Mouse (Mus musculus): ENCODE results near the gene Mrps35.
A peak's percentile ranks its signal among the peaks of the same experiment; 100 is the strongest.

The Mrps35 gene

GRCm38 (mm10) chr6:147088517-147088916 is 46.0 kb downstream of the Mrps35 start:
- no peak for DNase-seq (ENCODE audit: low read depth)

- no peak for DNase-seq (ENCODE audit: low read depth)
These were observed 47.6 kb downstream of the Mrps35 start for GRCm38 (mm10) chr6:147090191-147090590.

GRCm38 (mm10) chr6:147091136-147092120 is 48.9 kb downstream of the Mrps35 start, which contains the start of gene Klhl42:
Gene Klhl42, plus strand, starts transcription at chr6:147091379.
- peak; percentile 40 for DNase-seq (ENCODE audit: low read depth)

GRCm38 (mm10) chr6:147092136-147092535 is 49.6 kb downstream of the Mrps35 start:
- DNase-seq (ENCODE audit: low read depth): no peak

- no peak for DNase-seq (ENCODE audit: low read depth)
These were observed 52.2 kb downstream of the Mrps35 start for GRCm38 (mm10) chr6:147094771-147095170.

GRCm38 (mm10) chr6:147096109-147096508 is 53.5 kb downstream of the Mrps35 start:
- DNase-seq (ENCODE audit: low read depth): no peak

- no peak for DNase-seq (ENCODE audit: low read depth)
These were observed 54.4 kb downstream of the Mrps35 start for GRCm38 (mm10) chr6:147096934-147097333.

- no peak for DNase-seq (ENCODE audit: low read depth)
These were observed 54.9 kb downstream of the Mrps35 start for GRCm38 (mm10) chr6:147097346-147097929.

- DNase-seq (ENCODE audit: low read depth): no peak
These were observed 57.1 kb downstream of the Mrps35 start for GRCm38 (mm10) chr6:147099458-147100277.

GRCm38 (mm10) chr6:147102293-147102692 is 59.7 kb downstream of the Mrps35 start:
- no peak for DNase-seq (ENCODE audit: low read depth)

- DNase-seq (ENCODE audit: low read depth): no peak
These were observed 63.0 kb downstream of the Mrps35 start for GRCm38 (mm10) chr6:147105529-147105928.

GRCm38 (mm10) chr6:147106716-147107115 is 64.2 kb downstream of the Mrps35 start:
- no peak for DNase-seq (ENCODE audit: low read depth)

- no peak for DNase-seq (ENCODE audit: low read depth)
These were observed 66.7 kb downstream of the Mrps35 start for GRCm38 (mm10) chr6:147109283-147109682.

GRCm38 (mm10) chr6:147116579-147116978 is 74.0 kb downstream of the Mrps35 start:
- peak; percentile 78 for DNase-seq (ENCODE audit: low read depth)

GRCm38 (mm10) chr6:147117764-147118163 is 75.2 kb downstream of the Mrps35 start:
- no peak for DNase-seq (ENCODE audit: low read depth)

GRCm38 (mm10) chr6:147118190-147118589 is 75.6 kb downstream of the Mrps35 start:
- DNase-seq (ENCODE audit: low read depth): no peak

- DNase-seq (ENCODE audit: low read depth): no peak
These were observed 78.8 kb downstream of the Mrps35 start for GRCm38 (mm10) chr6:147121320-147121719.
